Mouse (Mus musculus) spleen, adult 2 months (tissue): ENCODE data around the gene Ppp1cb.

Source experiments
- CTCF ChIP-seq: fragments of 200-500 bp; IDR thresholded peaks from 2 replicates; pipeline ENCODE4 v1.5.1; 2011; ENCODE audit warnings: mild to moderate bottlenecking, inconsistent platforms; ENCODE audit not compliant: insufficient read depth, insufficient read length, insufficient replicate concordance; ENCODE audit errors: extremely low read depth
- POLR2A ChIP-seq: fragments of 200-500 bp; IDR thresholded peaks from 2 replicates; pipeline ENCODE4 v1.6.1; 2011; ENCODE audit warnings: low read depth, low read length, inconsistent platforms

DNA sequence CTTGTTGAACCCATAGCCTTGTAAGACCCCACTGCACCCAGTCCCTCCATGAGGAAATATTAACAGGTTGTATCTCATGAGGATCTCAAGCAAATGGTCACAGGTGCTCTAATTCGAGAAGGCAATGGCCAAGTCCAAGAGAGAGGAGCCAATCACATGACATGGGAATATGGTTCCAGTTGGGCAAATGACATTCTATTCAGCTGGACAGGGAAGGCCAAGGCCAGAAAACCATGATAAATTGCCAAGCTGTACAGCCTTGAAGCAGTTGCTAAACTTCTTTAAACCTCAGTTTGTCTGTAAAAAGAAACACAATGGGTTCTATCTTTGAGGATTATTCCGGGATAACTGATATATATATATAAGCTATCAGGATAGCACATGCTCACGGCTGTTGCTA, 14.7 kb upstream of the Ppp1cb start:
- TF ChIP-seq POLR2A (no peak), CTCF (no peak)
